Mouse (Mus musculus) midbrain, embryonic 16.5 days (tissue): Measurements from ENCODE around the gene Kifc1. TPM values are rescaled to one million over a fixed set of nuclear protein-coding genes. Genes with fewer than 3 reads are reported as not detected.
"Not testable (repeated sequence)": the region's sequence is repeated elsewhere in the genome, so short reads cannot be mapped to it uniquely, and the experiment has no call there.

Experiments used
- ATAC-seq: fragments of 200-750 bp; cut with Nextera tagmentation; 2 replicates; pipeline ENCODE4 v1.8.0; 2017; ENCODE audit warnings: moderate TSS enrichment
- H3K27ac ChIP-seq: fragments of 300-500 bp; sonication (generic); 2 replicates; pipeline ENCODE4 v1.5.1; 2014; ENCODE audit warnings: mild to moderate bottlenecking, low read length, mixed read lengths
- H3K27me3 ChIP-seq: fragments of 300-500 bp; sonication (generic); 2 replicates; pipeline ENCODE4 v1.6.1; 2014; ENCODE audit warnings: low read depth, low read length, mixed read lengths; ENCODE audit not compliant: control insufficient read depth, insufficient read depth
- H3K36me3 ChIP-seq: fragments of 300-500 bp; sonication (generic); 2 replicates; pipeline ENCODE4 v1.6.1; 2014; ENCODE audit warnings: mild to moderate bottlenecking, low read length, moderate library complexity, mixed read lengths; ENCODE audit not compliant: control insufficient read depth, insufficient read depth
- H3K4me1 ChIP-seq: fragments of 300-500 bp; sonication (generic); 2 replicates; pipeline ENCODE4 v1.6.1; 2014; ENCODE audit warnings: mild to moderate bottlenecking, low read length, mixed read lengths; ENCODE audit not compliant: control insufficient read depth, insufficient read depth
- H3K4me2 ChIP-seq: fragments of 300-500 bp; sonication (generic); 2 replicates; pipeline ENCODE4 v1.6.1; 2014; ENCODE audit warnings: mild to moderate bottlenecking, low read length, mixed read lengths
- H3K4me3 ChIP-seq: fragments of 300-500 bp; sonication (generic); 2 replicates; pipeline ENCODE4 v1.5.1; 2014; ENCODE audit warnings: low read depth, mild to moderate bottlenecking, low read length, moderate library complexity, mixed read lengths
- H3K9ac ChIP-seq: fragments of 300-500 bp; sonication (generic); 2 replicates; pipeline ENCODE4 v1.6.1; 2014; ENCODE audit warnings: low read depth, low read length, mixed read lengths
- H3K9me3 ChIP-seq: fragments of 300-500 bp; sonication (generic); replicated peaks from 2 replicates; pipeline ENCODE4 v1.6.1; 2014; ENCODE audit warnings: mild to moderate bottlenecking, low read length, mixed read lengths; ENCODE audit not compliant: control insufficient read depth, poor library complexity, severe bottlenecking
- WGBS: fragments of 180-500 bp; shearing (Covaris S2); extraction: QIAGEN DNeasy Blood & Tissue Kit; methylation state at CpG from one replicate; pipeline ENCODE4 v1.1.7; 2014; 5-methylcytosine and 5-hydroxymethylcytosine counted together
- polyA plus RNA-seq: library from polyadenylated mRNA; unstranded; fragments of >200 nt; fragmentation: Nextera tagmentation; extraction: Ambion mirVana; gene quantifications from 2 replicates; pipeline ENCODE4 v1.2.1, GENCODE M21; 2015

Gene Kifc1
- polyA plus RNA-seq, 1 experiment from 2014 or later = 2.8 TPM

- H3K27me3 ChIP-seq, H3K4me1 ChIP-seq, ATAC-seq, H3K9ac ChIP-seq, H3K36me3 ChIP-seq, H3K9me3 ChIP-seq, H3K4me3 ChIP-seq, H3K27ac ChIP-seq, H3K4me2 ChIP-seq: not testable (repeated sequence)
- 85% methylated on average over 4 of the region's 4 CpGs for WGBS
Observed at GRCm38 (mm10) chr17:33898193-33898592, 7.7 kb upstream of the Kifc1 start.

- no peak for ATAC-seq
- no peak overlapping the region for H3K27ac ChIP-seq
- no peaks in the 10 kb centered on the region for H3K9me3 ChIP-seq
- H3K4me2 ChIP-seq = no peak overlapping the region
- H3K4me3 ChIP-seq = no peak overlapping the region
- H3K36me3 ChIP-seq = no peaks in the 10 kb centered on the region
- H3K27me3 ChIP-seq = no peaks in the 10 kb centered on the region
- H3K9ac ChIP-seq = no peak overlapping the region
- WGBS = 47% methylated on average over 6 of the region's 6 CpGs
- H3K4me1 ChIP-seq = no peaks in the 10 kb centered on the region
Observed at GRCm38 (mm10) chr17:33897114-33897794, 6.8 kb upstream of the Kifc1 start.

GRCm38 (mm10) chr17:33893011-33893410 lies 2.5 kb upstream of the Kifc1 start:
- not testable (repeated sequence) for H3K9ac ChIP-seq, H3K4me1 ChIP-seq, ATAC-seq, H3K36me3 ChIP-seq, H3K9me3 ChIP-seq, H3K27me3 ChIP-seq, H3K4me2 ChIP-seq, H3K27ac ChIP-seq, H3K4me3 ChIP-seq
- WGBS = 82% methylated on average over 4 of the region's 4 CpGs

- ATAC-seq = no peak
- no peak overlapping the region for H3K4me3 ChIP-seq
- no peaks in the 10 kb centered on the region for H3K27me3 ChIP-seq
- no peaks in the 10 kb centered on the region for H3K9me3 ChIP-seq
- no peak overlapping the region for H3K27ac ChIP-seq
- 11% methylated on average over 7 of the region's 7 CpGs for WGBS
- no peaks in the 10 kb centered on the region for H3K4me1 ChIP-seq
- H3K36me3 ChIP-seq = no peaks in the 10 kb centered on the region
- no peak overlapping the region for H3K9ac ChIP-seq
- H3K4me2 ChIP-seq = no peak overlapping the region
Observed at GRCm38 (mm10) chr17:33892429-33892828, 2.0 kb upstream of the Kifc1 start.

- H3K27me3 ChIP-seq, H3K27ac ChIP-seq, H3K9me3 ChIP-seq, H3K4me1 ChIP-seq, H3K4me3 ChIP-seq, H3K4me2 ChIP-seq, H3K9ac ChIP-seq, ATAC-seq, H3K36me3 ChIP-seq: not testable (repeated sequence)
- WGBS = 72% methylated on average over 6 of the region's 6 CpGs
Observed at GRCm38 (mm10) chr17:33891892-33892291, 1.4 kb upstream of the Kifc1 start.

- no peaks in the 10 kb centered on the region for H3K27me3 ChIP-seq
Observed at GRCm38 (mm10) chr17:33891357-33891756, 896 bp upstream of the Kifc1 start.

GRCm38 (mm10) chr17:33889941-33890532 lies 424 bp downstream of the Kifc1 start:
- not testable (repeated sequence) for H3K27ac ChIP-seq, H3K4me1 ChIP-seq, H3K9me3 ChIP-seq, H3K27me3 ChIP-seq, H3K36me3 ChIP-seq
- peak overlapping the region; percentile 55 for H3K4me2 ChIP-seq
- peak; percentile 49; the same call in 1 of the 2 replicates for ATAC-seq
- peak overlapping the region; percentile 52 for H3K4me3 ChIP-seq
- H3K9ac ChIP-seq = peak overlapping the region; percentile 50
- WGBS = 0% methylated on average over 35 of the region's 44 CpGs

More at GRCm38 (mm10) chr17:33891357-33891756, 896 bp upstream of the Kifc1 start:
- Histone ChIP-seq H3K4me3 (no peak overlapping the region), H3K36me3 (no peaks in the 10 kb centered on the region), H3K9me3 (no peaks in the 10 kb centered on the region), H3K4me2 (no peak overlapping the region), H3K27ac (no peak overlapping the region), H3K9ac (no peak overlapping the region), H3K4me1 (no peaks in the 10 kb centered on the region)
- ATAC-seq = no peak
- WGBS = 64% methylated on average over 2 of the region's 2 CpGs

- not testable (repeated sequence) for H3K4me3 ChIP-seq, ATAC-seq, H3K27me3 ChIP-seq, H3K9me3 ChIP-seq, H3K4me1 ChIP-seq, H3K4me2 ChIP-seq, H3K27ac ChIP-seq, H3K9ac ChIP-seq, H3K36me3 ChIP-seq
Observed at GRCm38 (mm10) chr17:33888230-33888629, 2.2 kb downstream of the Kifc1 start.

GRCm38 (mm10) chr17:33887802-33888201 lies 2.7 kb downstream of the Kifc1 start:
- not testable (repeated sequence) for H3K4me2 ChIP-seq, H3K4me3 ChIP-seq, H3K27me3 ChIP-seq, H3K4me1 ChIP-seq, ATAC-seq, H3K36me3 ChIP-seq, H3K9ac ChIP-seq, H3K9me3 ChIP-seq, H3K27ac ChIP-seq
- WGBS = 77% methylated on average over 2 of the region's 2 CpGs
